Mouse (Mus musculus) hindbrain, embryonic 15.5 days (tissue): ENCODE measurements around the gene Traf4. TPM values are rescaled to one million over a fixed set of nuclear protein-coding genes. Genes with fewer than 3 reads are reported as not detected.

Experiments used
- ATAC-seq: fragments of 200-750 bp; cut with Nextera tagmentation; 2 replicates; pipeline ENCODE4 v1.8.0; 2017; ENCODE audit warnings: low read depth, moderate number of reproducible peaks, moderate TSS enrichment; ENCODE audit not compliant: low FRiP score
- H3K27ac ChIP-seq: fragments of 300-500 bp; sonication (generic); replicated peaks from 2 replicates; pipeline ENCODE4 v1.5.1; 2015; ENCODE audit warnings: mild to moderate bottlenecking, inconsistent platforms
- H3K27me3 ChIP-seq: fragments of 300-500 bp; sonication (generic); 2 replicates; pipeline ENCODE4 v1.6.1; 2015; ENCODE audit warnings: control low read depth, inconsistent platforms
- H3K36me3 ChIP-seq: fragments of 300-500 bp; sonication (generic); 2 replicates; pipeline ENCODE4 v1.6.1; 2015; ENCODE audit warnings: control low read depth, inconsistent platforms
- H3K4me1 ChIP-seq: fragments of 300-500 bp; sonication (generic); replicated peaks from 2 replicates; pipeline ENCODE4 v1.6.1; 2015; ENCODE audit warnings: control low read depth, inconsistent platforms
- H3K4me2 ChIP-seq: fragments of 300-500 bp; sonication (generic); 2 replicates; pipeline ENCODE4 v1.6.1; 2015; ENCODE audit warnings: moderate library complexity, mild to moderate bottlenecking, inconsistent platforms
- H3K4me3 ChIP-seq: fragments of 300-500 bp; sonication (generic); 2 replicates; pipeline ENCODE4 v1.5.1; 2015; ENCODE audit warnings: mild to moderate bottlenecking, inconsistent platforms
- H3K9ac ChIP-seq: fragments of 300-500 bp; sonication (generic); 2 replicates; pipeline ENCODE4 v1.6.1; 2015; ENCODE audit warnings: inconsistent platforms
- H3K9me3 ChIP-seq: fragments of 300-500 bp; sonication (generic); 2 replicates; pipeline ENCODE4 v1.6.1; 2016; ENCODE audit warnings: control low read depth, inconsistent platforms
- WGBS: fragments of 180-500 bp; shearing (Covaris S2); methylation state at CpG from one replicate; pipeline ENCODE4 v1.1.7; 2015; 5-methylcytosine and 5-hydroxymethylcytosine counted together
- polyA plus RNA-seq: library from polyadenylated mRNA; unstranded; fragments of >200 nt; fragmentation: Nextera tagmentation; extraction: Ambion mirVana; gene quantifications from 2 replicates; pipeline ENCODE4 v1.2.1, GENCODE M21; 2015

Gene Traf4
- polyA plus RNA-seq, 1 experiment from 2014 or later, result 102 TPM

DNA sequence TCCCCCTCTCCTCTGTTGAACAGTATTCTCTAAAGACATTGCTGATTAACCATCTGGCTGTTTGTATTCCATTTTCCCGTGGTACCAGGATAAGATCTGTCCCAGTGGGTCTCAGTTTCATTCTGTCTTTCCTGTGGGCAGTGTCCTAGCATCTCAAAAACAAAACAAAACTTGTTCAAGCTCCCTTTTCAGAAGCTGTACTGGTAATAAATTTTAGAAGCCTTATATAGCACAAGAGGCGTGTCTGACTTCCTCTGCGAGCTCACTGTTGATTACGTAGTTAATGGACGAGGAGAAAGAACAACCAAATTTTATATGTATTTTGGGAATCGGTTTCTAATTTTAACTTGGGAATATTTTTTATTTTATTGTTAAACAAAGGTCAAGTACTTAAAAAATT lies 39.7 kb downstream of the Traf4 start:
- Histone ChIP-seq H3K36me3 (no peaks in the 10 kb centered on the region), H3K27ac (no peak overlapping the region), H3K9ac (no peak overlapping the region), H3K4me1 (peaks cover 22% of the 10 kb centered on the region), H3K4me3 (no peak overlapping the region), H3K4me2 (no peak overlapping the region), H3K27me3 (no peaks in the 10 kb centered on the region), H3K9me3 (no peaks in the 10 kb centered on the region)
- no peak for ATAC-seq
- 68% methylated on average over 6 of the region's 6 CpGs for WGBS

DNA sequence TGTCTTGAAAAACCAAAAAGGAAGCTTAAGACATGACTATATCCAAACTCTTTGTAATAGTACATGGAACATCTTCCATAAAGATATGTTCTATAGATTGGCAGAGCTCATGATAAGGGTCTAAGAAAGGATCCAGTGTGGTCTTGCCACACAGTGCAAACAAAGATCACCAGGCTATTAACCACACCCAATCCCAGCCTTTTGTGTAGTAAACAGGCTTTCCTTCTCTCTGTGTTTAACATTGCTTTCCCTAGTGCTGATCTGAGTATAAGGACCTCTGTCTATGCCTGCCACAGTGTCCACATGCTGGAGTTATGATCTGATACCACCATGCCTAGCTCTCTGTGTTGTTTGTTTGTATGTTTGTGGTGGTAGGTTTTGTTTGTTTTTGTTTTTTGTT lies 41.6 kb downstream of the Traf4 start:
- Histone ChIP-seq H3K27me3 (no peaks in the 10 kb centered on the region), H3K4me2 (no peak overlapping the region), H3K36me3 (no peaks in the 10 kb centered on the region), H3K4me3 (no peak overlapping the region), H3K9ac (no peak overlapping the region), H3K27ac (no peak overlapping the region), H3K9me3 (no peaks in the 10 kb centered on the region), H3K4me1 (peaks cover 34% of the 10 kb centered on the region)
- no peak for ATAC-seq

DNA sequence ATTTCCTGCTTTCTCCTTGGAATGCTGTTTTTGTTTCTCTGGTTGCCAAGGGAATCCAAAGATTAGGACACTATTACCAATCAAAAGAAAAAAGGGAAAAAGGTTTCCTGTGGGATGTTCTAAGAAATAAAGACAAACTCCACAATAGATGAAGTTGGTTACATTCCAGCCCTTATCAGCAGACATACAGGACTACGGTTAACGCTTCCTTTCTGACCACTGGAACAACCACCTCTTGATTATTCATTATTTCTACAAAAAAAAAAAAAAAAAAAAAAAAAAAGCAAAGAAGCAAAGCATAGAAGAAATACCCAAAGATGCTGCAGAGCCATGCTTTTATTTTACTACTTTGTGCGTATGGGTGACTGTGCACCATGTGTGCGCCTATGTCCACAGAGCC lies 42.6 kb downstream of the Traf4 start:
- Histone ChIP-seq H3K27me3 (no peaks in the 10 kb centered on the region), H3K9me3 (no peaks in the 10 kb centered on the region), H3K4me3 (no peak overlapping the region), H3K4me1 (peaks cover 40% of the 10 kb centered on the region), H3K4me2 (no peak overlapping the region), H3K36me3 (no peaks in the 10 kb centered on the region), H3K27ac (no peak overlapping the region), H3K9ac (no peak overlapping the region)
- ATAC-seq, result no peak
- 92% methylated on average over 4 of the region's 4 CpGs for WGBS

DNA sequence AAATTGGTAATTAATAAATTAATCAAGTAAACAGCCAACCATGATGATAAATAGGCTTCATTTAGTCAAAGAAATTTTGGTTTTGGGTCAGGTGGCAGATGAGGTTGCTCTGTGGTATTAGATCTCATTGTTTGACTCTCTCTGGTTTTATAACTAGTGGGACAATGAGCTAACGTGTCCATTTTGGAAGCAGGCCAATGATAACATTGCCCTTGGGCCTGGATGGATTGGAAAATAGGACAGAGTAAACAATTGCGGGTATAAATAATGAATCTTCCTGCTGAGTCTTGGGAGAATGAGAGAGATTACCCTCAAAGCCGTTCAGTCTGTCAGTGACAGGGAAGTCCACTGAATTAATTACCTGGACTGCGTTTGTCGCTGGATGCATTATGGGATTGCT lies 44.2 kb downstream of the Traf4 start:
- no peaks in the 10 kb centered on the region for H3K9me3 ChIP-seq
- H3K4me2 ChIP-seq, result no peak overlapping the region
- H3K36me3 ChIP-seq, result no peaks in the 10 kb centered on the region
- H3K4me1 ChIP-seq, result peaks cover 54% of the 10 kb centered on the region
- ATAC-seq, result no peak
- no peak overlapping the region for H3K4me3 ChIP-seq
- WGBS, result 22% methylated on average over 5 of the region's 5 CpGs
- no peaks in the 10 kb centered on the region for H3K27me3 ChIP-seq
- no peak overlapping the region for H3K9ac ChIP-seq
- H3K27ac ChIP-seq, result 0 out of 2 replicates have a peak overlapping the region, but pooled peaks have one; percentile 20

DNA sequence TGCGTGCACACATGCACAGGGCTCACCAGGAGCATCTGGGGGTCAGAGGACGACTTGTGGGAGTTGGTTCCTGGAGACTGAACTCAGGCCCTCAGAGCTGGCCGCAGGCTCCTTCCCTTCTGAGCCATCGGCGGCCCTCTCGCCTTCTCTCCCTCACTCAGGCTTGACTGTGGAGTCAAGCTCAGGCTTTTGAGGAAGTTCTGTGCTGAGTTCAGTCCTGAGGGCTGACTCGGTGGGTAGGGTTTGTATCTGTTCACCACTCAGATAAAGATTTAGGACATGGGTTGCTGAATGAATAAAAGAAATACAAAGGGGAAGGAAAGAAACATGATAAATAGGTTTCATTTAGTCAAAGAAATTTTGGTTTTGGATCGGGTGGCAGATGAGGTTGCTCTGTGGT lies 45.5 kb downstream of the Traf4 start:
- Histone ChIP-seq H3K27ac (no peak overlapping the region), H3K4me2 (no peak overlapping the region), H3K9ac (no peak overlapping the region), H3K4me3 (no peak overlapping the region), H3K27me3 (no peaks in the 10 kb centered on the region), H3K4me1 (peaks cover 52% of the 10 kb centered on the region), H3K9me3 (no peaks in the 10 kb centered on the region), H3K36me3 (no peaks in the 10 kb centered on the region)
- no peak for ATAC-seq
- WGBS, result 81% methylated on average over 8 of the region's 8 CpGs

DNA sequence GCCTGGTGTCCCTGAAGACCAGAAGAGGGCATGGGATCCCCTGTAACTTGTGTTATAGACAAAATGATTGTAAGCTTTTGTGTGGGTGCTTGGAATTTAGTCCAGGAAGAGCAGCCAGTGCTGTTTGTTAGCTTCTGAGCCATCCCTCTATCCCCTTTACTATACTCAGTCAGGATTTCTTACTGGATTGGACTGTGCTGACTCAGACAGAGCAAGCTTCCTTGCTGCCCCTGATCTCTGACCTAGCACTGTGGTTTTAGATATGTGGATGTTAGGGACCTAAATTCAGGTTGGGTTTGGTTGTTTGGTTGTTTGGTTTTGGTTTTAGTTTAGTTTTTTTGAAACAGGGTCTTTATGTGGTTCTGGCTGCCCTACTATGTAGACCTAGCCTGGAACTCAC lies 46.9 kb downstream of the Traf4 start:
- ATAC-seq, result no peak
- Histone ChIP-seq H3K4me3 (no peak overlapping the region), H3K27me3 (no peaks in the 10 kb centered on the region), H3K27ac (no peak overlapping the region), H3K9me3 (no peaks in the 10 kb centered on the region), H3K4me2 (no peak overlapping the region), H3K9ac (no peak overlapping the region), H3K36me3 (no peaks in the 10 kb centered on the region), H3K4me1 (peaks cover 65% of the 10 kb centered on the region)

DNA sequence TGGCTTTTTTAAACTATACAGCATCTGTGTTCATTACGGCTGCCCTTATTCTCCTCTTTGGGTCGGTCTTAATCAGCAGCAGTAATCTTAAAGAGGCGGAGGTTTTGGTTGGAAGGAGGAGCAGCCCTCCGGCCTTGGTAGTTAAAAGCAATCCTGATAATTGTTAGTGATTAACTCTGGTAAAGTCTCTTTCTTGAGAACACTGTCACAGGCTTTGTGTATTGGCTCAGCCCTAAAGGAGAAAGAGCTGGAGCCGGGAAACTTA lies 49.3 kb downstream of the Traf4 start:
- no peaks in the 10 kb centered on the region for H3K36me3 ChIP-seq
- H3K4me3 ChIP-seq, result peak overlapping the region; percentile 75
- peak overlapping the region; percentile 91 for H3K27ac ChIP-seq
- H3K9ac ChIP-seq, result peak overlapping the region; percentile 67
- H3K4me2 ChIP-seq, result peak overlapping the region; percentile 79
- H3K4me1 ChIP-seq, result peaks cover 59% of the 10 kb centered on the region
- ATAC-seq, result no peak
- no peaks in the 10 kb centered on the region for H3K27me3 ChIP-seq
- WGBS, result 7% methylated on average over 5 of the region's 5 CpGs
- no peaks in the 10 kb centered on the region for H3K9me3 ChIP-seq

DNA sequence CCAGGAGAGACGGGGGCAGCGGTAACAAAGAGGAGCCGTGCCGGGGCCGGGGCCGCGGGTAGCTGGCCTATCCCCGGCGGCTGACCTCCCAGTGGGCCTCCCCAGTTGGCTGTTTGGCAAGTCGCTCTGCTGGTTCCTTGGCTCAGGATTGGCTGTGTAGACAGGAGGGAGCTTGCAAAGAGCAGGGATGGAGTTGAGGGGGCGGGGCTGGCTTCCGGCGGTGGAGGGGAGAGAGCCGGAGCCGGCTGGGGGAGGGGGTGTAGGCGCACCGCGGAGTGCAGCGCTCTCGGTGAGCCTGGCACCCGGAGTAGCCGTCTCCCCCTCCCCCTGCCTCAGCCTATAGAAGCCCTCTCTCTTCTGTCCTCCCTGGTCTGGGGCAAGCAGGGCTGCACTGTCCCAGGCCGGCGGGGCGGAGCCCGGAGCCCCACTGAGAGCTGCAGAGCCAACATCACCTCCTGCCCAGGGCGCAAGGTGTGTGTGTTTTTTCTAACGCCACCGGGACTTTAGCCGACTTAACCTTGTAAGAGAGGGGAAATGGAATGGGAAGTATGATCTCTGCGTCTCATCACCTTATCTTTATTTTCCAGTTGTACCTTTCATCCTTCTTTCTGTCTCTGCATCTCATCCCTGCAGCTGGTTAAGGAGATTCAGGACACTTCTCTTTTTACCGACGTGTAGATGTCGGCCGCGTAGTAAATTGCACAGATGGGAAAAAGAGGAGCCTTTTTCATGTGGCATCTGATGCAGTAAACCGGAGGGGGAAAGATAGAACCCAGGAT lies 49.8 kb downstream of the Traf4 start:
- Histone ChIP-seq H3K36me3 (no peaks in the 10 kb centered on the region), H3K4me2 (peak overlapping the region; percentile 79)
- WGBS, result under 1% methylated on average over 37 of the region's 37 CpGs

DNA sequence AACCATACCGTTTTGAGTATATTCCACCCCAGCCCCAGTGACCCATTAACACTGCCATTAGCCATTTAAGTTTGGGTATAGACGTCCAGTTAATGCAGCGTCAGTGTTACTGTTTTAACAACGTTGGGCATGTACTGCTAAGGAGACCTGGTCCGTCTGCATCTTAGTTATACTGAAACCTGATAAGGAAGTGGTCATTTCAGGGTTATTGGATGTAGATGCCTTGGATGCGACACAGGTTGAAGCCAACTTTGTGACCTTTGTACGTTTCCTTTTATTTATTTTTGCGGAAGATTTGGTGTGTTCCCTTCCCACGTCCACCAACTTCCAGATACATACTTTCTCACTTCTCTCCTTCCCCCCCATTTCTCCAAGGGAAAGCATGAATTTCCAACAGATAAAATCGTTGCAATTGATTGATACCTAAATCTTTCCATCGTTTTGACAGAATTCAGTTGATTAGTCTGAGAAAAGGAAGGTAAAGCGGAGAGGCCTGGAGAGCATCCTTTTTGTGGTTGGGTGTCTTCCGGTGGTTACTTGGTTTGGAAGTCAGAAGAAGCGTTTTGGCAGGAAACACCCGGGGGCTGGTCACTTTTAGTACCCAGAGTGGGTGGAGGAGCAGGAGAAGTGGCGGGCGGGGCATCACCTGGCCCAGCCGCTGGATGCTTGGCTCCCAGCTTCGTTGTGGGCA lies 50.6 kb downstream of the Traf4 start:
- WGBS, result 7% methylated on average over 19 of the region's 19 CpGs
- ATAC-seq, result no peak
- no peaks in the 10 kb centered on the region for H3K27me3 ChIP-seq

More for the DNA sequence above, 49.8 kb downstream of the Traf4 start:
- Histone ChIP-seq H3K27ac (peak overlapping the region; percentile 91), H3K27me3 (no peaks in the 10 kb centered on the region), H3K9me3 (no peaks in the 10 kb centered on the region), H3K9ac (peak overlapping the region; percentile 67), H3K4me1 (peaks cover 59% of the 10 kb centered on the region), H3K4me3 (peak overlapping the region; percentile 75)
- ATAC-seq, result peak; percentile 99

DNA sequence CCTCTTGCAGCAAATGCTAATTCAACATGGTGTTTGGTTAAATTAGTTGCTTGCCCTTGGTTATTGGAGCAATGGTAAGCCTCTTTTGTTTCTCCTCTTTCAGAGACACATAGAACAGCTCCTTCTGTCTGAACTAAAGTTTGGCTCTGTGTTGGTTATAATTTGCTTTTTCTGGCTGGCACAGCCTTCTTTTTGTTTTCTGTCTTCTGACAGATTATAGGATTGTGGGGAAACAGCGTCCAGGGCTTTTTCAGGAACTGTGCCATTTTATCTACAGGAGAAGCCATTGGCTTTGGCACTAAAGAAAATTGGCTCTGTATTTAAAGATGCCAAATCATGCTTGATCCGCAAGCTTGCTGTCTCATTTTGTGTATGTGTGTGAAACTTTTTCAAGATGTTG lies 51.8 kb downstream of the Traf4 start:
- whole genome bisulfite sequencing, result 54% methylated on average over 2 of the region's 2 CpGs
- H3K4me2 ChIP-seq, result no peak overlapping the region
- H3K4me3 ChIP-seq, result no peak overlapping the region
- peak overlapping the region; percentile 91; the same call in 1 of the 2 replicates for H3K27ac ChIP-seq
- no peaks in the 10 kb centered on the region for H3K36me3 ChIP-seq
- H3K27me3 ChIP-seq, result no peaks in the 10 kb centered on the region
- H3K4me1 ChIP-seq, result peaks cover 40% of the 10 kb centered on the region
- ATAC-seq, result no peak
- H3K9me3 ChIP-seq, result no peaks in the 10 kb centered on the region
- no peak overlapping the region for H3K9ac ChIP-seq

More for the DNA sequence above, 50.6 kb downstream of the Traf4 start:
- H3K9me3 ChIP-seq, result no peaks in the 10 kb centered on the region
- H3K4me1 ChIP-seq, result peaks cover 53% of the 10 kb centered on the region
- H3K36me3 ChIP-seq, result no peaks in the 10 kb centered on the region
- peak overlapping the region; percentile 67 for H3K9ac ChIP-seq
- peak overlapping the region; percentile 91 for H3K27ac ChIP-seq
- H3K4me3 ChIP-seq, result peak overlapping the region; percentile 75
- peak overlapping the region; percentile 79 for H3K4me2 ChIP-seq
